Mouse (Mus musculus) ES-Bruce4 (cell line): Measurements from ENCODE around the gene Uqcrq. TPM values are rescaled to one million over a fixed set of nuclear protein-coding genes. Genes with fewer than 3 reads are reported as not detected.
A peak's percentile ranks its signal among the peaks of the same experiment; 100 is the strongest.

Experiments used
- H3K27ac ChIP-seq: 2 replicates; pipeline ENCODE4 v1.5.1; 2012; ENCODE audit warnings: low read length, inconsistent platforms; ENCODE audit not compliant: insufficient read depth
- H3K27me3 ChIP-seq: 2 replicates; pipeline ENCODE4 v1.6.1; 2012; ENCODE audit warnings: mild to moderate bottlenecking, low read length, inconsistent platforms; ENCODE audit not compliant: control insufficient read depth, poor library complexity, insufficient read depth, severe bottlenecking
- H3K36me3 ChIP-seq: 2 replicates; pipeline ENCODE4 v1.6.1; 2012; ENCODE audit warnings: inconsistent platforms, mild to moderate bottlenecking, low read length, moderate library complexity; ENCODE audit not compliant: control insufficient read depth, poor library complexity, insufficient read depth, severe bottlenecking
- H3K4me1 ChIP-seq: one replicate; pipeline ENCODE4 v1.8.1; 2011; ENCODE audit warnings: low read length; ENCODE audit not compliant: control insufficient read depth, insufficient read depth
- H3K4me3 ChIP-seq: 2 replicates; pipeline ENCODE4 v1.5.1; 2011; ENCODE audit warnings: low read depth, mild to moderate bottlenecking, low read length
- H3K9ac ChIP-seq: 2 replicates; pipeline ENCODE4 v1.6.1; 2012; ENCODE audit warnings: low read depth, mild to moderate bottlenecking, inconsistent platforms; ENCODE audit not compliant: poor library complexity, severe bottlenecking
- H3K9me3 ChIP-seq: replicated peaks from 2 replicates; pipeline ENCODE4 v1.6.1; 2012; ENCODE audit warnings: mild to moderate bottlenecking, low read length, inconsistent platforms; ENCODE audit not compliant: control insufficient read depth, poor library complexity, insufficient read depth, severe bottlenecking
- CTCF ChIP-seq: IDR thresholded peaks from one replicate; pipeline ENCODE4 v1.8.1; 2011; ENCODE audit warnings: low read depth, low read length
- EP300 ChIP-seq: IDR thresholded peaks from 2 replicates; pipeline ENCODE4 v1.6.1; 2011; ENCODE audit warnings: low read depth, low read length; ENCODE audit not compliant: insufficient read depth
- POLR2A ChIP-seq: IDR thresholded peaks from one replicate; pipeline ENCODE4 v1.8.1; 2011; ENCODE audit warnings: low read length; ENCODE audit not compliant: insufficient read depth
- polyA plus RNA-seq: library from polyadenylated mRNA; stranded (reverse); fragments of >200 nt; gene quantifications from 2 replicates; pipeline ENCODE4 v1.2.4, GENCODE M21; 2011; ENCODE audit warnings: low read depth; ENCODE audit not compliant: missing spikeins, insufficient read depth, insufficient read length

The Uqcrq gene
- polyA plus RNA-seq, 1 experiment = 210 TPM

DNA sequence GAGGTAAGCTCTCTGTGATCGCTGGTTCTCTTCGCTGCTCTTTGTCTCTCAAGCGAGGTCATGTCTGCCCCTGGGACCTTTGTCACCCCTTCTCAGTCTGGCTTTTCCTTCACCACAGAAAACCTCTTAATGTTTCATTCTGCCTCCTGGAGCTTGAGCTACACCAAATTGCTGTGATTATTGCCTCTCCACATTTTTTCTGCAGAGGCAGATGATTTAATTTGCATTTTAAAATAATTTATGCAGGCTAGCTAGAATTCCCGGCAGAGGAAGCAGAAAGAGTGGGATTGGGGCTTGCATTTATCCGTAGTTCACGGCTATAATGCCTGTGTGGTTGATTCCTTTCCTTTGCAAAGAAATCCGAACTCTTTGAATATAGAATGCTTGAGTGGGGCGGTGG, 45.0 kb upstream of the Uqcrq start:
- H3K9ac ChIP-seq = no peak overlapping the region
- no peak for TF ChIP-seq CTCF
- no peak for TF ChIP-seq EP300
- TF ChIP-seq POLR2A = no peak
- H3K27ac ChIP-seq = no peak overlapping the region
- peaks cover 5% of the 10 kb centered on the region; the same call in 1 of the 2 replicates for H3K27me3 ChIP-seq
- H3K36me3 ChIP-seq = no peaks in the 10 kb centered on the region
- no peaks in the 10 kb centered on the region for H3K9me3 ChIP-seq
- H3K4me3 ChIP-seq = no peak overlapping the region
- no peaks in the 10 kb centered on the region for H3K4me1 ChIP-seq

DNA sequence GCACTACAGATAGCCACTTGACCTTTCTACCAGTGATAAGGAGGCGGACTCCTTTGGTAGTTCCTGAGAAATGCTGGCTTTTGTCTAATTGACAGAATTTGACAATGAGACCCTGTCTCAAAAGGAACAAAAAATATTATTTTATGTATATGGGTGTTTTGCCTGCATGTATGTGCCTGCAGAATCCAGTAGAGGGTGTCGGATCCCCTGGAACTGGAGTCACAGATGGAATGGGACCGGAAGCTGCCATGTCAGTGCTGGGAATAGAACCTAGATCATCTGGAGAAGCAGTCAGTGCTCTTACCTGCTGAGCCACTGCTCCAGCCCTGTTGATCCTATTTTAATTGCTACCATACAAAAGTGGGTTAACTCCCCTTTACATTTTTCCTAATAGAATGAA, 42.1 kb upstream of the Uqcrq start:
- Histone ChIP-seq H3K27me3 (0 out of 2 replicates have a peak, but pooled peaks cover 3% of the 10 kb centered on the region), H3K4me3 (no peak overlapping the region), H3K9ac (no peak overlapping the region), H3K4me1 (no peaks in the 10 kb centered on the region), H3K27ac (no peak overlapping the region), H3K36me3 (no peaks in the 10 kb centered on the region), H3K9me3 (no peaks in the 10 kb centered on the region)
- TF ChIP-seq EP300 (no peak), POLR2A (no peak), CTCF (no peak)

DNA sequence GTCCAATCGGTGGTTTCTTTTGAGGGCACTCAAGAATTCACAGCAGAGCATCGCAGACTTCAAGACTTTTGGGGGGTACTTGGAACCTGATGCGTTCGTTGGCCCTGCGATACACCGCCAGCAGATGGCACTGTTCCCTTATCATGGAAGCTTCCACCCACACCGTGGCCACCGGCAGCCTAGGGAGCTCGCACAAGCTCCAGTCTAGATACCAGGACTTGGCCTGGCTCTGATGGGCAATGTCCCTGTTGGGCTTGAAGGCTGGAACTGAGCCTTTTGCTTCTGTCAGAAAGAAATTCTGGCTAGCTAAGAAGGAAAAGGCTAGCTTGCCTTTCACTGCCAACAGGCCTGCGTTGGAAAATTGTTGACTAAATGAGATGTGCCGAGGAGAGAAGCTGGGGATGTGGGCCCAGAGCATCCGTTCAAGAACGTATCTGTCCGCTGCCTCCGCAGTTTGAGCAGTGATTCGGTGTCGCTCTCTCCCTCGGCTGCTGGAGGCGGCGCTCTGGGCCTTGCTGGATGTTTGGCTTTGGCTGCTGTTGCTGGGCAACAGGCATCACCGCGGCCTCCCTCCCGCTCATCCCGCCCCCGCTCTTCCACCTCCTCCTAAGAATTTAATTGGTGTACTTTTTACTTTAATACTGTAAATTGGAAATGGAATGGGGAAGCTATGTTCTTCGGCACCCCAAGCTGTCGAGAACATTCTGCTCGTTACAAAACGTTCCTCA, 39.5 kb upstream of the Uqcrq start, which contains the start of gene Gm9837:
TSS of gene Gm9837 (minus strand) at position 512 of the 728 bp plus-strand sequence.
- no peaks in the 10 kb centered on the region for H3K9me3 ChIP-seq
- no peak within 1 kb of the TSS for H3K9ac ChIP-seq
- H3K36me3 ChIP-seq = no peaks in the 10 kb centered on the region
- peak within 1 kb of the TSS; percentile 21; the same call in 1 of the 2 replicates for H3K4me3 ChIP-seq
- no peaks in the 10 kb centered on the region; the same call in 1 of the 2 replicates for H3K27me3 ChIP-seq
- TF ChIP-seq CTCF (peak; percentile 94), POLR2A (no peak), EP300 (no peak)
- no peak within 1 kb of the TSS for H3K27ac ChIP-seq
- no peaks in the 10 kb centered on the region for H3K4me1 ChIP-seq

DNA sequence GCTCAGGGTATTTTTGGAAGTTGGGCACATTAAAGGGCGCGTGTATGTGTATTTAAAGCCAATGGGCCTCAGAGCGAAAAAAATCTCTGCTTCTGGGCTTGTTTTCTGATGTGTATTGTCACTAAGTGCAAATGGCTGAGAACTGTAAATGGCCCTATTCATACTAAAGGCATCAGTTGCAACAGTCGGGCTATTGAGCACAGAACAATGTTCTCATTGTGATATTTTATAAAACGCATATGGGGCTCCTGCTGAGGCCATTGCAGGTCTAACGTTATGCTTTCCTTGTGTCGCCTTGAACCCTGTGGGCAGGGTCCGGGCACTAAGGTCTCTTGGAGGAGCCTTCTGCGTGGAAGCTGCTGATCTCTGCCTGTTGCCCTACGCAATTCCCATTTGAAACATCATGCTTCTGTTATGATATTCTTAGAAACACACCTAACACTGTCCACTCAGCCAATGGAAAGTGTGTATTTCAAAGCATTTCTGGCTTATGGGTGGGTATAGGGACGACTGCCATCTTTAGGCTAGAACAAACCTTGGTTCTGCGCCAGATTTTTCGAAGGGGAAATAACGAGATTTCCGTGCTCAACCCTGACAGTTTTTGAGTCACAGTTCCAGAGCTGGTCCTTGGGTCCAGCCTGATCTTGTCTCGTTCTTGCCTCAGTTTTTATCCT, 38.8 kb upstream of the Uqcrq start:
- Histone ChIP-seq H3K4me3 (no peak overlapping the region), H3K27me3 (no peaks in the 10 kb centered on the region; the same call in 1 of the 2 replicates), H3K9me3 (no peaks in the 10 kb centered on the region), H3K9ac (no peak overlapping the region), H3K36me3 (no peaks in the 10 kb centered on the region), H3K4me1 (no peaks in the 10 kb centered on the region), H3K27ac (no peak overlapping the region)
- TF ChIP-seq POLR2A = no peak
- TF ChIP-seq EP300 = no peak
- TF ChIP-seq CTCF = no peak

DNA sequence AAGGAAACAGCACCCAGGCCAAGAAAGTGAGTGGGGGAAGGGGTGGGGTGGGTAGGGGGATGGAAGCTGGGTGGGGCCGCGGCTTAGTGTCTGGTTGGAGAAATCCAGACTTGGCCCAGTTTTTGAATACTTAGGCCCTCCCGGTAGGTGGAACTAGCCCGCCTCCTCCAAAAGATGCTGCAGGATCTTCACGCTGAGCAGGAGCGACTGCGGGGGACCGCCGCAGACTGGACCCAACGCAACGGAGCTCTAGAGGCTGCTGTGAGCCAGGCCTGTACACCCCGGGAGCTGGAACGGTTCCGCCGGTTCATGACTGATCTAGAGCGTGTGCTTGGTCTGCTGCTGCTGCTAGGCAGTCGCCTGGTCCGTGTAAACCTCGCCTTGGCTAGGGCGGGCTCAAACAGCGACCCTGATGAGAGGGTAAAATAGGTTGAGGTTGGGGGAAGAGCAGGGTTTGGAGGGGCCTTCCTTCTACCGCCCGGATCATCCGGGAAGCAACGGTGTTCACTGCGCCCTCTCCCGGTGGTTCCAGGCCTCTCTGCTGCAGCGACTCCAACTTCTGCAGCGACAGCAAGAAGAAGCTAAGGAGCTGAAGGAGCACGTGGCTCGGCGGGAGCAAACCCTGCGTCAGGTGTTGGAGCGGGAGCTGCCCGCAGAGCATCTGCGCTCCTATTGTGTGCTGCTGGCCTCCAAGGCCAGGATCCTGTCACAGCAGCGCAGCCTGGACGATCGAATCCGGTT, 35.8 kb upstream of the Uqcrq start:
- Histone ChIP-seq H3K9ac (peak overlapping the region; percentile 21), H3K4me1 (no peaks in the 10 kb centered on the region), H3K27me3 (peaks cover 4% of the 10 kb centered on the region), H3K27ac (no peak overlapping the region), H3K4me3 (peak overlapping the region; percentile 73), H3K36me3 (no peaks in the 10 kb centered on the region), H3K9me3 (no peaks in the 10 kb centered on the region)
- TF ChIP-seq EP300 (no peak), CTCF (peak; percentile 87), POLR2A (no peak)
